Mouse (Mus musculus): ENCODE data around the gene Ifnl2. TPM values are rescaled to one million over a fixed set of nuclear protein-coding genes. Genes with fewer than 3 reads are reported as not detected.

The Ifnl2 gene
- polyA plus RNA-seq, 1 experiment from 2014 or later, result not detected

- 79% methylated on average over 11 of the region's 11 CpGs for WGBS
- Histone ChIP-seq H3K4me3 (ENCODE audit: low read length) (no peak overlapping the region), H3K4me1 (ENCODE audit: control insufficient read depth, insufficient read depth, low read length) (0 out of 2 replicates have a peak, but pooled peaks cover 1% of the 10 kb centered on the region), H3K36me3 (ENCODE audit: control insufficient read depth, insufficient read depth) (no peaks in the 10 kb centered on the region), H3K9ac (ENCODE audit: low read length) (no peak overlapping the region), H3K27me3 (ENCODE audit: control insufficient read depth, insufficient read depth, low read length) (0 out of 2 replicates have a peak, but pooled peaks cover 2% of the 10 kb centered on the region), H3K4me2 (ENCODE audit: low read depth, low read length) (no peak overlapping the region), H3K27ac (ENCODE audit: low read length) (no peak overlapping the region), H3K9me3 (replicated peaks; ENCODE audit: control insufficient read depth, low read length) (no peaks in the 10 kb centered on the region)
- ATAC-seq (replicated peaks; ENCODE audit: extremely low read depth, insufficient read depth, low FRiP score), result no peak
Measured at GRCm38 (mm10) chr7:28482854-28483253, 27.4 kb downstream of the Ifnl2 start.

- Histone ChIP-seq H3K27ac (ENCODE audit: low read length) (no peak overlapping the region), H3K4me3 (ENCODE audit: low read length) (no peak overlapping the region), H3K4me2 (ENCODE audit: low read depth, low read length) (no peak overlapping the region), H3K36me3 (ENCODE audit: control insufficient read depth, insufficient read depth) (no peaks in the 10 kb centered on the region), H3K9ac (ENCODE audit: low read length) (no peak overlapping the region), H3K27me3 (ENCODE audit: control insufficient read depth, insufficient read depth, low read length) (no peaks in the 10 kb centered on the region), H3K9me3 (replicated peaks; ENCODE audit: control insufficient read depth, low read length) (no peaks in the 10 kb centered on the region), H3K4me1 (ENCODE audit: control insufficient read depth, insufficient read depth, low read length) (no peaks in the 10 kb centered on the region)
- 2% methylated on average over 8 of the region's 8 CpGs for WGBS
- ATAC-seq (replicated peaks; ENCODE audit: extremely low read depth, insufficient read depth, low FRiP score), result no peak
Measured at GRCm38 (mm10) chr7:28478854-28479253, 31.4 kb downstream of the Ifnl2 start.

GRCm38 (mm10) chr7:28477363-28477762, 32.9 kb downstream of the Ifnl2 start:
- 89% methylated on average over 5 of the region's 5 CpGs for WGBS
- ATAC-seq (replicated peaks; ENCODE audit: extremely low read depth, insufficient read depth, low FRiP score), result no peak
- H3K9ac ChIP-seq (ENCODE audit: low read length), result no peak overlapping the region

GRCm38 (mm10) chr7:28476191-28476590, 34.1 kb downstream of the Ifnl2 start:
- WGBS, result 87% methylated on average over 6 of the region's 6 CpGs
- Histone ChIP-seq H3K4me1 (ENCODE audit: control insufficient read depth, insufficient read depth, low read length) (peaks cover 2% of the 10 kb centered on the region; the same call in 1 of the 2 replicates), H3K4me3 (ENCODE audit: low read length) (no peak overlapping the region), H3K9ac (ENCODE audit: low read length) (no peak overlapping the region), H3K9me3 (replicated peaks; ENCODE audit: control insufficient read depth, low read length) (no peaks in the 10 kb centered on the region), H3K27me3 (ENCODE audit: control insufficient read depth, insufficient read depth, low read length) (no peaks in the 10 kb centered on the region), H3K4me2 (ENCODE audit: low read depth, low read length) (no peak overlapping the region), H3K36me3 (ENCODE audit: control insufficient read depth, insufficient read depth) (no peaks in the 10 kb centered on the region), H3K27ac (ENCODE audit: low read length) (no peak overlapping the region)
- no peak for ATAC-seq (replicated peaks; ENCODE audit: extremely low read depth, insufficient read depth, low FRiP score)

More at GRCm38 (mm10) chr7:28477363-28477762, 32.9 kb downstream of the Ifnl2 start:
- Histone ChIP-seq H3K4me2 (ENCODE audit: low read depth, low read length) (no peak overlapping the region), H3K9me3 (replicated peaks; ENCODE audit: control insufficient read depth, low read length) (no peaks in the 10 kb centered on the region), H3K4me1 (ENCODE audit: control insufficient read depth, insufficient read depth, low read length) (no peaks in the 10 kb centered on the region), H3K36me3 (ENCODE audit: control insufficient read depth, insufficient read depth) (no peaks in the 10 kb centered on the region), H3K27me3 (ENCODE audit: control insufficient read depth, insufficient read depth, low read length) (no peaks in the 10 kb centered on the region), H3K27ac (ENCODE audit: low read length) (no peak overlapping the region), H3K4me3 (ENCODE audit: low read length) (no peak overlapping the region)

GRCm38 (mm10) chr7:28467213-28467751, 43.0 kb downstream of the Ifnl2 start:
- peak overlapping the region; percentile 73 for H3K9ac ChIP-seq (ENCODE audit: low read length)
- H3K27me3 ChIP-seq (ENCODE audit: control insufficient read depth, insufficient read depth, low read length), result peaks cover 17% of the 10 kb centered on the region
- peak overlapping the region; percentile 96 for H3K4me2 ChIP-seq (ENCODE audit: low read depth, low read length)
- H3K27ac ChIP-seq (ENCODE audit: low read length), result no peak overlapping the region
- peak overlapping the region; percentile 59 for H3K4me3 ChIP-seq (ENCODE audit: low read length)
- WGBS, result 3% methylated on average over 57 of the region's 63 CpGs
- no peaks in the 10 kb centered on the region for H3K9me3 ChIP-seq (replicated peaks; ENCODE audit: control insufficient read depth, low read length)
- peak; percentile 80 for ATAC-seq (replicated peaks; ENCODE audit: extremely low read depth, insufficient read depth, low FRiP score)
- no peaks in the 10 kb centered on the region for H3K36me3 ChIP-seq (ENCODE audit: control insufficient read depth, insufficient read depth)
- peaks cover 13% of the 10 kb centered on the region for H3K4me1 ChIP-seq (ENCODE audit: control insufficient read depth, insufficient read depth, low read length)

GRCm38 (mm10) chr7:28466721-28467212, 43.5 kb downstream of the Ifnl2 start:
- peaks cover 17% of the 10 kb centered on the region for H3K27me3 ChIP-seq (ENCODE audit: control insufficient read depth, insufficient read depth, low read length)
- H3K36me3 ChIP-seq (ENCODE audit: control insufficient read depth, insufficient read depth), result no peaks in the 10 kb centered on the region
- H3K4me3 ChIP-seq (ENCODE audit: low read length), result peak overlapping the region; percentile 59
- H3K27ac ChIP-seq (ENCODE audit: low read length), result no peak overlapping the region
- H3K4me2 ChIP-seq (ENCODE audit: low read depth, low read length), result peak overlapping the region; percentile 96
- WGBS, result 23% methylated on average over 40 of the region's 40 CpGs
- 0 out of 2 replicates have a peak, but pooled peaks have one; percentile 29 for ATAC-seq (replicated peaks; ENCODE audit: extremely low read depth, insufficient read depth, low FRiP score)
- H3K4me1 ChIP-seq (ENCODE audit: control insufficient read depth, insufficient read depth, low read length), result peaks cover 13% of the 10 kb centered on the region
- no peaks in the 10 kb centered on the region for H3K9me3 ChIP-seq (replicated peaks; ENCODE audit: control insufficient read depth, low read length)
- peak overlapping the region; percentile 73 for H3K9ac ChIP-seq (ENCODE audit: low read length)

GRCm38 (mm10) chr7:28464416-28465212, 45.6 kb downstream of the Ifnl2 start:
- H3K9ac ChIP-seq (ENCODE audit: low read length), result no peak overlapping the region
- H3K4me3 ChIP-seq (ENCODE audit: low read length), result no peak overlapping the region
- H3K9me3 ChIP-seq (replicated peaks; ENCODE audit: control insufficient read depth, low read length), result 0 out of 2 replicates have a peak, but pooled peaks cover 3% of the 10 kb centered on the region
- no peak overlapping the region for H3K27ac ChIP-seq (ENCODE audit: low read length)
- WGBS, result 59% methylated on average over 10 of the region's 10 CpGs
- H3K4me1 ChIP-seq (ENCODE audit: control insufficient read depth, insufficient read depth, low read length), result peaks cover 7% of the 10 kb centered on the region
- H3K27me3 ChIP-seq (ENCODE audit: control insufficient read depth, insufficient read depth, low read length), result peaks cover 17% of the 10 kb centered on the region
- no peak overlapping the region for H3K4me2 ChIP-seq (ENCODE audit: low read depth, low read length)
- peaks cover 6% of the 10 kb centered on the region; the same call in 1 of the 2 replicates for H3K36me3 ChIP-seq (ENCODE audit: control insufficient read depth, insufficient read depth)
- peak; percentile 60; the same call in 1 of the 2 replicates for ATAC-seq (replicated peaks; ENCODE audit: extremely low read depth, insufficient read depth, low FRiP score)

- no peak overlapping the region for H3K4me3 ChIP-seq (ENCODE audit: low read length)
- H3K27ac ChIP-seq (ENCODE audit: low read length), result no peak overlapping the region
- no peak overlapping the region for H3K9ac ChIP-seq (ENCODE audit: low read length)
- 88% methylated on average over 2 of the region's 2 CpGs for WGBS
- ATAC-seq (replicated peaks; ENCODE audit: extremely low read depth, insufficient read depth, low FRiP score), result no peak
- 0 out of 2 replicates have a peak, but pooled peaks cover 3% of the 10 kb centered on the region for H3K9me3 ChIP-seq (replicated peaks; ENCODE audit: control insufficient read depth, low read length)
- peaks cover 6% of the 10 kb centered on the region for H3K4me1 ChIP-seq (ENCODE audit: control insufficient read depth, insufficient read depth, low read length)
- H3K4me2 ChIP-seq (ENCODE audit: low read depth, low read length), result no peak overlapping the region
- H3K36me3 ChIP-seq (ENCODE audit: control insufficient read depth, insufficient read depth), result peaks cover 14% of the 10 kb centered on the region
- peaks cover 12% of the 10 kb centered on the region for H3K27me3 ChIP-seq (ENCODE audit: control insufficient read depth, insufficient read depth, low read length)
Measured at GRCm38 (mm10) chr7:28462769-28463168, 47.5 kb downstream of the Ifnl2 start.

GRCm38 (mm10) chr7:28460361-28460760, 49.9 kb downstream of the Ifnl2 start:
- no peak for ATAC-seq (replicated peaks; ENCODE audit: extremely low read depth, insufficient read depth, low FRiP score)
- 93% methylated on average over 5 of the region's 5 CpGs for WGBS
- Histone ChIP-seq H3K27me3 (ENCODE audit: control insufficient read depth, insufficient read depth, low read length) (no peaks in the 10 kb centered on the region), H3K36me3 (ENCODE audit: control insufficient read depth, insufficient read depth) (peaks cover 14% of the 10 kb centered on the region), H3K27ac (ENCODE audit: low read length) (no peak overlapping the region), H3K9ac (ENCODE audit: low read length) (no peak overlapping the region), H3K9me3 (replicated peaks; ENCODE audit: control insufficient read depth, low read length) (0 out of 2 replicates have a peak, but pooled peaks cover 3% of the 10 kb centered on the region), H3K4me2 (ENCODE audit: low read depth, low read length) (no peak overlapping the region), H3K4me3 (ENCODE audit: low read length) (no peak overlapping the region), H3K4me1 (ENCODE audit: control insufficient read depth, insufficient read depth, low read length) (no peaks in the 10 kb centered on the region)

Data from heart, embryonic 16.5 days (tissue).